Mouse (Mus musculus): ENCODE measurements around the gene D430041D05Rik. TPM values are rescaled to one million over a fixed set of nuclear protein-coding genes. Genes with fewer than 3 reads are reported as not detected.

D430041D05Rik gene
- polyA plus RNA-seq, 1 experiment from 2014 or later, result 11.8 TPM

- 54% methylated on average over 5 of the region's 5 CpGs for WGBS
- Histone ChIP-seq H3K27me3 (no peaks in the 10 kb centered on the region), H3K9me3 (no peaks in the 10 kb centered on the region), H3K4me3 (no peak overlapping the region), H3K4me1 (peaks cover 18% of the 10 kb centered on the region), H3K4me2 (replicated peaks) (no peak overlapping the region), H3K36me3 (peaks cover 12% of the 10 kb centered on the region; the same call in 1 of the 2 replicates), H3K9ac (replicated peaks) (no peak overlapping the region), H3K27ac (replicated peaks) (peak overlapping the region; percentile 58)
- ATAC-seq (replicated peaks), result peak; percentile 33
Observed at GRCm38 (mm10) chr2:104208415-104208814, 202.4 kb downstream of the D430041D05Rik start.

DNA sequence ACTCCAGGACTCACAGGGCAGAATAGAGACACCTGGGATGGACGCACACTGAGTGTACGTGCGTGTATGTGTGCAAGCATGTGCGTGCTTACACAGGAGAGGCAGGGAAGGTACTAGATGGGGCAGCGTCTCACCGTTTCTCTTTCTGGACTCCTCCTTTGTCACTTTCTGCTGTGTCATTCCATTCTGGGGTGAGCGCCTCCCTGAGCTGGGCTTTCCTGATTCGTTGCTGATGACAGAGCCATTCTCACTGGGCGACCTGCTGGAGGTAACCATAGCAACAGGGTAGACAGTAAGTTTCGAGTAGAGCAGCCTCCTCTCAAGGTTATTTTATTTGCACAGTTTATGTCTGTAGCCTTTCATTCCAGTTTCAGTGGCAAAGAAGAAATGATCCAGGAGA lies 202.9 kb downstream of the D430041D05Rik start:
- no peak overlapping the region for H3K9ac ChIP-seq (replicated peaks)
- H3K4me3 ChIP-seq, result no peak overlapping the region
- no peaks in the 10 kb centered on the region for H3K9me3 ChIP-seq
- ATAC-seq (replicated peaks), result peak; percentile 86
- no peaks in the 10 kb centered on the region for H3K27me3 ChIP-seq
- peaks cover 7% of the 10 kb centered on the region; the same call in 1 of the 2 replicates for H3K36me3 ChIP-seq
- peak overlapping the region; percentile 58 for H3K27ac ChIP-seq (replicated peaks)
- H3K4me2 ChIP-seq (replicated peaks), result no peak overlapping the region
- WGBS, result 19% methylated on average over 10 of the region's 10 CpGs
- peaks cover 18% of the 10 kb centered on the region for H3K4me1 ChIP-seq

GRCm38 (mm10) chr2:104205623-104206022 lies 205.2 kb downstream of the D430041D05Rik start:
- Histone ChIP-seq H3K36me3 (0 out of 2 replicates have a peak, but pooled peaks cover 4% of the 10 kb centered on the region), H3K4me3 (no peak overlapping the region), H3K4me1 (peaks cover 18% of the 10 kb centered on the region), H3K27me3 (no peaks in the 10 kb centered on the region), H3K4me2 (replicated peaks) (no peak overlapping the region), H3K9me3 (no peaks in the 10 kb centered on the region), H3K9ac (replicated peaks) (no peak overlapping the region), H3K27ac (replicated peaks) (peak overlapping the region; percentile 63; the same call in 1 of the 2 replicates)
- no peak; the same call in 1 of the 2 replicates for ATAC-seq (replicated peaks)
- WGBS, result 36% methylated on average over 8 of the region's 8 CpGs

- ATAC-seq (replicated peaks), result no peak
- H3K4me3 ChIP-seq, result no peak overlapping the region
- no peak overlapping the region for H3K9ac ChIP-seq (replicated peaks)
- no peaks in the 10 kb centered on the region for H3K4me1 ChIP-seq
- no peaks in the 10 kb centered on the region for H3K9me3 ChIP-seq
- no peaks in the 10 kb centered on the region for H3K27me3 ChIP-seq
- WGBS, result 62% methylated on average over 3 of the region's 3 CpGs
- H3K27ac ChIP-seq (replicated peaks), result no peak overlapping the region
- no peak overlapping the region for H3K4me2 ChIP-seq (replicated peaks)
- peaks cover 12% of the 10 kb centered on the region; the same call in 1 of the 2 replicates for H3K36me3 ChIP-seq
Observed at GRCm38 (mm10) chr2:104200211-104200610, 210.6 kb downstream of the D430041D05Rik start.

GRCm38 (mm10) chr2:104198186-104198585 lies 212.6 kb downstream of the D430041D05Rik start:
- Histone ChIP-seq H3K4me1 (no peaks in the 10 kb centered on the region), H3K27ac (replicated peaks) (no peak overlapping the region), H3K9me3 (no peaks in the 10 kb centered on the region), H3K27me3 (no peaks in the 10 kb centered on the region), H3K36me3 (peaks cover 8% of the 10 kb centered on the region; the same call in 1 of the 2 replicates), H3K4me3 (no peak overlapping the region), H3K4me2 (replicated peaks) (no peak overlapping the region), H3K9ac (replicated peaks) (no peak overlapping the region)
- 90% methylated on average over 6 of the region's 6 CpGs for WGBS
- ATAC-seq (replicated peaks), result no peak

DNA sequence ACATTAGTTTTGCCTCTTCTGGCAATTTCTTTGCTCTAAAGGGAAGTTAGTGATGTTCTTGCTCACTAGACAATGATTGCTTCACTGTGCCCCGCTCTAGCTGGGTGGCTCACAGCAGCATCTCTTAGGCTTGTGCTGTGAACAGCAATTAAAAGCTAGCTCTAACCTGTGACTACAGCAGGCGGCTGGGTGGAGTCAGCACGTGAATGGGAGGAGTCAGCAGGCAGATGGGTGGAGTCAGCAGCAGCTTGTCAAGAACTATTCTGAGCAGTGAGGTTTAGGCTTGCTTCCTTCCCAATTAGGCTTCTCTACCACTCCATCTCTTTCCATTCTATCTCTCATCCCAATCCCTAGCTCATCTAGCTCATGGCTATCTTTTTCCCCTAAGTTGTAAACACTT lies 213.5 kb downstream of the D430041D05Rik start:
- Histone ChIP-seq H3K36me3 (peaks cover 8% of the 10 kb centered on the region; the same call in 1 of the 2 replicates), H3K9ac (replicated peaks) (no peak overlapping the region), H3K4me3 (no peak overlapping the region), H3K4me2 (replicated peaks) (no peak overlapping the region), H3K27ac (replicated peaks) (no peak overlapping the region), H3K27me3 (no peaks in the 10 kb centered on the region), H3K4me1 (no peaks in the 10 kb centered on the region), H3K9me3 (no peaks in the 10 kb centered on the region)
- WGBS, result 33% methylated on average over 3 of the region's 3 CpGs
- ATAC-seq (replicated peaks), result no peak

GRCm38 (mm10) chr2:104192401-104193141 lies 218.2 kb downstream of the D430041D05Rik start:
- Histone ChIP-seq H3K9ac (replicated peaks) (no peak overlapping the region), H3K4me2 (replicated peaks) (no peak overlapping the region), H3K27ac (replicated peaks) (no peak overlapping the region), H3K9me3 (no peaks in the 10 kb centered on the region), H3K27me3 (no peaks in the 10 kb centered on the region), H3K4me1 (no peaks in the 10 kb centered on the region), H3K4me3 (no peak overlapping the region), H3K36me3 (peaks cover 4% of the 10 kb centered on the region; the same call in 1 of the 2 replicates)
- no peak for ATAC-seq (replicated peaks)
- WGBS, result 89% methylated on average over 18 of the region's 18 CpGs

GRCm38 (mm10) chr2:104191723-104192122 lies 219.1 kb downstream of the D430041D05Rik start:
- 79% methylated on average over 2 of the region's 2 CpGs for WGBS
- Histone ChIP-seq H3K9ac (replicated peaks) (no peak overlapping the region), H3K27me3 (no peaks in the 10 kb centered on the region), H3K9me3 (no peaks in the 10 kb centered on the region), H3K4me3 (no peak overlapping the region), H3K4me1 (no peaks in the 10 kb centered on the region), H3K36me3 (peaks cover 4% of the 10 kb centered on the region; the same call in 1 of the 2 replicates), H3K4me2 (replicated peaks) (no peak overlapping the region), H3K27ac (replicated peaks) (no peak overlapping the region)
- no peak for ATAC-seq (replicated peaks)

- Histone ChIP-seq H3K4me1 (no peaks in the 10 kb centered on the region), H3K4me3 (no peak overlapping the region), H3K9ac (replicated peaks) (no peak overlapping the region), H3K27me3 (no peaks in the 10 kb centered on the region), H3K27ac (replicated peaks) (no peak overlapping the region), H3K36me3 (0 out of 2 replicates have a peak, but pooled peaks cover 4% of the 10 kb centered on the region), H3K4me2 (replicated peaks) (no peak overlapping the region), H3K9me3 (no peaks in the 10 kb centered on the region)
- no peak for ATAC-seq (replicated peaks)
- 75% methylated on average over 2 of the region's 2 CpGs for WGBS
Observed at GRCm38 (mm10) chr2:104188859-104189258, 222.0 kb downstream of the D430041D05Rik start.

- Histone ChIP-seq H3K9me3 (no peaks in the 10 kb centered on the region), H3K4me1 (no peaks in the 10 kb centered on the region), H3K27me3 (no peaks in the 10 kb centered on the region), H3K4me2 (replicated peaks) (no peak overlapping the region), H3K36me3 (0 out of 2 replicates have a peak, but pooled peaks cover 4% of the 10 kb centered on the region), H3K27ac (replicated peaks) (no peak overlapping the region), H3K9ac (replicated peaks) (no peak overlapping the region), H3K4me3 (no peak overlapping the region)
- ATAC-seq (replicated peaks), result no peak
- whole genome bisulfite sequencing, result 75% methylated on average over 3 of the region's 3 CpGs
Observed at GRCm38 (mm10) chr2:104187073-104187472, 223.7 kb downstream of the D430041D05Rik start.

DNA sequence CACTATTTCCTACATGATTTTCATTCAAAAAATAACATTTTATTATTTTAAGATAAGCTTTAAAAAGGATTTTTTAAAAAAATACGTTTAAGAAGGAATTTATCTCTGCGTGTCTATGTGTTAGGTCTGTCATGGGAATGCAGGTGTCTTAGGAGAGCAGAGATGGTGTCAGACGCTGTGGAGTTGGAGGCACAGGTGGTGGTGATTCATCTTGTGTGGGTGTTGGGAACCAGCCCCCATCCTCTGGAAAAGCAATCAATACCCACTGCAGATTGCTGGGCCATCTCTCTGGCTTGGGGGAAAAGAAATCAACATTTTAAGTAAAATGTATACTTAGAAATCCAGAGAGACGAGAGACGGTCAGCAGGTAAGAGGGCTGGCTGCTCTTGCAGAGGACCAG lies 225.2 kb downstream of the D430041D05Rik start:
- no peak for ATAC-seq (replicated peaks)
- WGBS, result 93% methylated on average over 5 of the region's 5 CpGs
- Histone ChIP-seq H3K36me3 (0 out of 2 replicates have a peak, but pooled peaks cover 4% of the 10 kb centered on the region), H3K4me1 (no peaks in the 10 kb centered on the region), H3K4me3 (no peak overlapping the region), H3K4me2 (replicated peaks) (no peak overlapping the region), H3K27me3 (no peaks in the 10 kb centered on the region), H3K9ac (replicated peaks) (no peak overlapping the region), H3K27ac (replicated peaks) (no peak overlapping the region), H3K9me3 (no peaks in the 10 kb centered on the region)

DNA sequence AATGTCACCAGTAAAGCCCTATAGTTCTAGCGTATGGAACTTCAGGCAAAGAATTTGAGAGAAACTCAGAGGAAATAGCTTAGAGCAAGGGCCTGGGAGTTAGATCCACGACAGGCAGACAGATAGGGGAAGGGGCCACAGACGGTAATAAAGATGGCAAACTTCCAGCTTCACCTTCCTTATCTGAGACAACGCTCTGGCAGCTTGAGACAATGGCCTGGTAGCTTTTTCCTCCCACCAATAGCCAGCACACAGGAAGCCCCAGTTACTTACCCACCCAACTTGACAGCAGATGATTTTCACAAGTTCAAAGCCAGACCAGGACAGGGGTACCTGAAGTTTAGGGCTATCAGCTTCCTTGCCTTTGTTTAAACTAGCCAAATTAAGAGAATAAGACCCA lies 226.5 kb downstream of the D430041D05Rik start:
- Histone ChIP-seq H3K4me3 (no peak overlapping the region), H3K4me2 (replicated peaks) (no peak overlapping the region), H3K36me3 (no peaks in the 10 kb centered on the region), H3K4me1 (no peaks in the 10 kb centered on the region), H3K27ac (replicated peaks) (no peak overlapping the region), H3K9ac (replicated peaks) (no peak overlapping the region), H3K9me3 (no peaks in the 10 kb centered on the region), H3K27me3 (no peaks in the 10 kb centered on the region)
- 73% methylated on average over 4 of the region's 4 CpGs for WGBS
- ATAC-seq (replicated peaks), result no peak

Measured in forebrain, embryonic 15.5 days (tissue).